Mouse (Mus musculus) hindbrain, postnatal 0 days (tissue): ENCODE results near the gene Nostrin. TPM values are rescaled to one million over a fixed set of nuclear protein-coding genes. Genes with fewer than 3 reads are reported as not detected.

Experiments
- ATAC-seq: fragments of 200-750 bp; cut with Nextera tagmentation; 2 replicates; pipeline ENCODE4 v1.8.0; 2017; ENCODE audit warnings: mild to moderate bottlenecking, moderate TSS enrichment, moderate library complexity
- DNase-seq: peaks from one replicate; pipeline ENCODE4 v3.0.0-alpha.2; 2015; ENCODE audit warnings: low spot score
- H3K27ac ChIP-seq: fragments of 300-500 bp; sonication (generic); 2 replicates; pipeline ENCODE4 v1.5.1; 2014; ENCODE audit warnings: mild to moderate bottlenecking
- H3K27me3 ChIP-seq: fragments of 300-500 bp; sonication (generic); 2 replicates; pipeline ENCODE4 v1.6.1; 2014; ENCODE audit warnings: low read length, mixed read lengths; ENCODE audit not compliant: insufficient read depth
- H3K36me3 ChIP-seq: fragments of 300-500 bp; sonication (generic); 2 replicates; pipeline ENCODE4 v1.6.1; 2014; ENCODE audit warnings: low read length, mixed read lengths; ENCODE audit not compliant: insufficient read depth
- H3K4me1 ChIP-seq: fragments of 300-500 bp; sonication (generic); 2 replicates; pipeline ENCODE4 v1.6.1; 2014; ENCODE audit warnings: antibody characterized with exemption, low read length, mixed read lengths; ENCODE audit not compliant: insufficient read depth
- H3K4me2 ChIP-seq: fragments of 300-500 bp; sonication (generic); 2 replicates; pipeline ENCODE4 v1.6.1; 2014; ENCODE audit warnings: low read depth, mild to moderate bottlenecking, low read length, moderate library complexity, mixed read lengths
- H3K4me3 ChIP-seq: fragments of 300-500 bp; sonication (generic); 2 replicates; pipeline ENCODE4 v1.5.1; 2014; ENCODE audit warnings: low read length
- H3K9ac ChIP-seq: fragments of 300-500 bp; sonication (generic); replicated peaks from 2 replicates; pipeline ENCODE4 v1.6.1; 2014; ENCODE audit warnings: mild to moderate bottlenecking, low read length, moderate library complexity, mixed read lengths
- H3K9me3 ChIP-seq: fragments of 300-500 bp; sonication (generic); 2 replicates; pipeline ENCODE4 v1.6.1; 2016; ENCODE audit warnings: low read length, mixed read lengths
- CTCF ChIP-seq: IDR thresholded peaks from 2 replicates; pipeline ENCODE4 v1.5.1; 2016; ENCODE audit warnings: antibody characterized with exemption, control low read depth, low read depth
- WGBS: fragments of 180-500 bp; shearing (Covaris S2); extraction: QIAGEN DNeasy Blood & Tissue Kit; methylation state at CpG from one replicate; pipeline ENCODE4 v1.1.7; 2014; 5-methylcytosine and 5-hydroxymethylcytosine counted together
- polyA plus RNA-seq: library from polyadenylated mRNA; unstranded; fragments of >200 nt; fragmentation: Nextera tagmentation; extraction: Ambion mirVana; gene quantifications from 2 replicates; pipeline ENCODE4 v1.2.1, GENCODE M21; 2015
- total RNA-seq: library from RNA; depleted of rRNA; stranded (reverse); fragments of >200 nt; gene quantifications from 2 replicates; pipeline ENCODE4 v1.2.3, GENCODE M21; 2014

Gene Nostrin
- total and polyA plus RNA-seq, 2 experiments from 2014 or later: 1.9 to 2.3 TPM

- ATAC-seq (no peak), DNase-seq (no peak)
- Histone ChIP-seq H3K4me3 (no peak overlapping the region), H3K9ac (no peak overlapping the region), H3K4me1 (no peaks in the 10 kb centered on the region), H3K4me2 (no peak overlapping the region), H3K36me3 (no peaks in the 10 kb centered on the region), H3K27me3 (no peaks in the 10 kb centered on the region), H3K27ac (no peak overlapping the region), H3K9me3 (no peaks in the 10 kb centered on the region)
- 96% methylated on average over 7 of the region's 7 CpGs for WGBS
- TF ChIP-seq CTCF: no peak
Measured at GRCm38 (mm10) chr2:69099147-69099546, 36.5 kb upstream of the Nostrin start.

DNA sequence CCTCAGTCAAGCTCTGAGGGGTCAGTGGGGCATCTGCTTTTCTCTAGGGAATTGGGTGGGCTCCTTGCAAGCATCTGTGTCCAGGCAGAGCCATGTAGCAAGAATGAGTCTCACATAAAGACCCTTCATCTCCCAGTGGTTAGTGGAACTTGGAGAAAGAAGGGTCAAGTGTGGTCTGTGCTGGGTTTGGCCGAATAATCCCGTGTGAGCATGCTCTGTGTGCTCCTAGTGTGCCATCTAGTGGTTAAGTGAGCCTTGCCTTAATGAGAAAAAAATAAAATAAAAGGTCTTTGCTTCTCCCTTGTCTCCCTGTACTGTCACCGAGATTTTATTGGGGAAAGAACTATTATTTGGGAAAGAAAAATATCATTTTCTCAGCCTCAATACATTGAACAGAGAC is 34.9 kb upstream of the Nostrin start:
- peak; percentile 56; the same call in 1 of the 2 replicates for ATAC-seq

DNA sequence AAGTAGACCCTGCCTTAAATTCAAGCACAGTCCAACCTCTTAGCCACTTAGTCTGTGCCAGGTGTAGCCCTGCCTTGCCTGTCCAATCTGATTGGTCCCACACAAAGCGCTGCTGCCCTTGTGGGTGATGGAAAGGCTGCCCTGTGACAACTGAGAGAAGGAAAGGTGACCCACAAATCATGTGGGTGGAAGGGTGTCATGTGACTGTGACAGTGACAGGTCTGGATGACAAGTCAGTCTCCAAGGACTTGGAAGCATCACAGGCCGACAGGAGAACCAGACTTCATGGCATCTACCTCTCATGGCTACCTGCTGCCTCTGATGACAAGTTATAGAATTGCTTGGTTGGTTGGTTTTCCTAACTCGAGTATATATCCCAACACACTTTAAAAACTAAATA is 32.1 kb upstream of the Nostrin start:
- no peak for TF ChIP-seq CTCF
- Histone ChIP-seq H3K9ac (no peak overlapping the region), H3K4me2 (no peak overlapping the region), H3K27me3 (no peaks in the 10 kb centered on the region), H3K27ac (no peak overlapping the region), H3K36me3 (no peaks in the 10 kb centered on the region), H3K9me3 (no peaks in the 10 kb centered on the region), H3K4me1 (no peaks in the 10 kb centered on the region), H3K4me3 (no peak overlapping the region)
- no peak for DNase-seq
- ATAC-seq: no peak
- WGBS: 75% methylated on average over 3 of the region's 3 CpGs

More for the DNA sequence above, 34.9 kb upstream of the Nostrin start:
- Histone ChIP-seq H3K9ac (no peak overlapping the region), H3K4me2 (no peak overlapping the region), H3K4me1 (no peaks in the 10 kb centered on the region), H3K9me3 (no peaks in the 10 kb centered on the region), H3K27ac (no peak overlapping the region), H3K27me3 (no peaks in the 10 kb centered on the region), H3K36me3 (no peaks in the 10 kb centered on the region), H3K4me3 (no peak overlapping the region)
- WGBS: 25% methylated on average over 3 of the region's 3 CpGs
- peak; percentile 76 for DNase-seq
- peak; percentile 82 for TF ChIP-seq CTCF

GRCm38 (mm10) chr2:69104511-69105145 is 31.0 kb upstream of the Nostrin start:
- no peak for ATAC-seq
- H3K27ac ChIP-seq: no peak overlapping the region
- H3K36me3 ChIP-seq: no peaks in the 10 kb centered on the region
- no peak overlapping the region for H3K4me3 ChIP-seq
- H3K4me1 ChIP-seq: no peaks in the 10 kb centered on the region
- no peak for TF ChIP-seq CTCF
- DNase-seq: no peak
- WGBS: 56% methylated on average over 10 of the region's 10 CpGs
- no peak overlapping the region for H3K4me2 ChIP-seq
- no peaks in the 10 kb centered on the region for H3K9me3 ChIP-seq
- H3K27me3 ChIP-seq: no peaks in the 10 kb centered on the region
- no peak overlapping the region for H3K9ac ChIP-seq

- Histone ChIP-seq H3K9me3 (no peaks in the 10 kb centered on the region), H3K4me3 (no peak overlapping the region), H3K27me3 (no peaks in the 10 kb centered on the region), H3K4me1 (no peaks in the 10 kb centered on the region), H3K4me2 (no peak overlapping the region; the same call in 1 of the 2 replicates), H3K36me3 (no peaks in the 10 kb centered on the region), H3K9ac (no peak overlapping the region), H3K27ac (no peak overlapping the region)
- no peak for ATAC-seq
- no peak for DNase-seq
- WGBS: 76% methylated on average over 5 of the region's 5 CpGs
- TF ChIP-seq CTCF: no peak
Measured at GRCm38 (mm10) chr2:69109246-69109645, 26.4 kb upstream of the Nostrin start.

DNA sequence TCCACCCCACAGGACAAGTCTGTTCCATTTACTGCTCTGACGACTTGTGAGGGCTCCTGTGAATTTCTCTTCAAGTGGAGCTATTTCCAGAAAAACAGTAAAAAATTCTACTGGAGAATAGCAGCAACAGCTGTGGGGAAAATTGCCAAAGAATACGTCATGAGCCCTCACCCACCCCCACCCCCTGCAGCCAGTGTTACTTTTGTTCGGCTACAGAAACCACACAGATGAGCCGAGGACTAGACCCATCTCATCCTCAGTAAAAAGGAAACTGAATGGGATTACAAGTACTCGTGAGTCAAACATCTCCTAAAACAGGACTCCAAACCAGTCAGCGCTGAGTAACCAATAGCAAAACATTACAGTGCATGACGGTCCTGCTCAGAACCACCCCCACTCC is 25.9 kb upstream of the Nostrin start:
- no peak for TF ChIP-seq CTCF
- no peak overlapping the region for H3K9ac ChIP-seq
- DNase-seq (peak; percentile 31), ATAC-seq (no peak)
- H3K27ac ChIP-seq: no peak overlapping the region
- H3K9me3 ChIP-seq: no peaks in the 10 kb centered on the region
- no peaks in the 10 kb centered on the region for H3K27me3 ChIP-seq
- no peak overlapping the region; the same call in 1 of the 2 replicates for H3K4me2 ChIP-seq
- no peaks in the 10 kb centered on the region for H3K4me1 ChIP-seq
- WGBS: 51% methylated on average over 7 of the region's 7 CpGs
- H3K4me3 ChIP-seq: no peak overlapping the region
- H3K36me3 ChIP-seq: no peaks in the 10 kb centered on the region

DNA sequence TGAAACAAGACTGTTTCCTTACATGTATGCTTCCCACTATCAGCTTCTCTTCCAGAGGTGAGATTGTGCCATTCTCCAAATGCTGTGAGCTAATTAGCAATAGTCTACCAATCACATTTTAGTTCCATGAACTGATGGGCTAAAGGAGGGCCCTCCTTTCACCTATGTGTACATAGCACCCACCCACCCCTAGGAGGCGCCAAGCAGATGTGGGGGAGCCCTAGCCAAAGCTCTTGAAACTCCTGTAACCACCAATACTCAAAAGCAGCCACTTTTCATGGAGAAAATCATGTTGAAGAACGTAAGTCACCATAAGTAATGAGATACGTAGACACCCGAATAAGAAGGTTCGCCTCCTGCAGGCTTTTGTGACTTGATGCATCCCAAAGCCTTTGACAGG is 23.0 kb upstream of the Nostrin start:
- Histone ChIP-seq H3K4me1 (no peaks in the 10 kb centered on the region), H3K4me3 (no peak overlapping the region), H3K36me3 (no peaks in the 10 kb centered on the region), H3K4me2 (no peak overlapping the region), H3K9ac (no peak overlapping the region), H3K27ac (no peak overlapping the region), H3K9me3 (no peaks in the 10 kb centered on the region), H3K27me3 (no peaks in the 10 kb centered on the region)
- TF ChIP-seq CTCF: peak; percentile 19; the same call in 1 of the 2 replicates
- DNase-seq (no peak), ATAC-seq (no peak)
- 81% methylated on average over 5 of the region's 5 CpGs for WGBS
